Mouse (Mus musculus) midbrain, embryonic 12.5 days (tissue): ENCODE results near the gene Olfr497. TPM values are rescaled to one million over a fixed set of nuclear protein-coding genes. Genes with fewer than 3 reads are reported as not detected.

ENCODE experiments used
- ATAC-seq: fragments of 200-750 bp; cut with Nextera tagmentation; 2 replicates; pipeline ENCODE4 v1.8.0; 2017; ENCODE audit warnings: low read depth, moderate TSS enrichment, moderate library complexity; ENCODE audit not compliant: low FRiP score
- H3K27ac ChIP-seq: fragments of 300-500 bp; sonication (generic); replicated peaks from 2 replicates; pipeline ENCODE4 v1.5.1; 2016; ENCODE audit warnings: mild to moderate bottlenecking
- H3K27me3 ChIP-seq: fragments of 300-500 bp; sonication (generic); 2 replicates; pipeline ENCODE4 v1.6.1; 2016; ENCODE audit warnings: mild to moderate bottlenecking
- H3K36me3 ChIP-seq: fragments of 300-500 bp; sonication (generic); 2 replicates; pipeline ENCODE4 v1.6.1; 2016
- H3K4me1 ChIP-seq: fragments of 300-500 bp; sonication (generic); 2 replicates; pipeline ENCODE4 v1.6.1; 2016
- H3K4me2 ChIP-seq: fragments of 300-500 bp; sonication (generic); replicated peaks from 2 replicates; pipeline ENCODE4 v1.6.1; 2016; ENCODE audit warnings: mild to moderate bottlenecking, moderate library complexity
- H3K4me3 ChIP-seq: fragments of 300-500 bp; sonication (generic); 2 replicates; pipeline ENCODE4 v1.5.1; 2016; ENCODE audit warnings: mild to moderate bottlenecking
- H3K9ac ChIP-seq: fragments of 300-500 bp; sonication (generic); replicated peaks from 2 replicates; pipeline ENCODE4 v1.6.1; 2016; ENCODE audit warnings: mild to moderate bottlenecking, moderate library complexity
- H3K9me3 ChIP-seq: fragments of 300-500 bp; sonication (generic); 2 replicates; pipeline ENCODE4 v1.6.1; 2016; ENCODE audit warnings: mild to moderate bottlenecking
- WGBS: fragments of 180-500 bp; shearing (Covaris S2); methylation state at CpG from one replicate; pipeline ENCODE4 v1.1.7; 2016; 5-methylcytosine and 5-hydroxymethylcytosine counted together
- polyA plus RNA-seq: library from polyadenylated mRNA; unstranded; fragments of >200 nt; fragmentation: Nextera tagmentation; extraction: Ambion mirVana; gene quantifications from 2 replicates; pipeline ENCODE4 v1.2.1, GENCODE M21; 2016

The Olfr497 gene
- polyA plus RNA-seq = not detected in 2 replicates

GRCm38 (mm10) chr7:108420121-108420520 lies at the start of gene Olfr497:
Gene Olfr497, plus strand, starts transcription at chr7:108420421.
- Histone ChIP-seq H3K36me3 (no peaks in the 10 kb centered on the region), H3K4me2 (no peak within 1 kb of the TSS), H3K27me3 (no peaks in the 10 kb centered on the region), H3K27ac (no peak within 1 kb of the TSS), H3K4me3 (no peak within 1 kb of the TSS), H3K9ac (no peak within 1 kb of the TSS), H3K9me3 (no peaks in the 10 kb centered on the region), H3K4me1 (no peaks in the 10 kb centered on the region)
- no peak for ATAC-seq
- 87% methylated on average over 2 of the region's 2 CpGs for WGBS

GRCm38 (mm10) chr7:108392867-108393266 lies 27.4 kb upstream of the Olfr497 start, which contains the start of gene Olfr495:
Gene Olfr495, plus strand, starts transcription at chr7:108393167.
- Histone ChIP-seq H3K9me3 (no peaks in the 10 kb centered on the region), H3K9ac (no peak within 1 kb of the TSS), H3K36me3 (no peaks in the 10 kb centered on the region), H3K27ac (no peak within 1 kb of the TSS), H3K4me3 (no peak within 1 kb of the TSS), H3K4me2 (no peak within 1 kb of the TSS), H3K4me1 (no peaks in the 10 kb centered on the region), H3K27me3 (no peaks in the 10 kb centered on the region)
- whole genome bisulfite sequencing = 83% methylated on average over 1 of the region's 1 CpGs
- no peak for ATAC-seq

DNA sequence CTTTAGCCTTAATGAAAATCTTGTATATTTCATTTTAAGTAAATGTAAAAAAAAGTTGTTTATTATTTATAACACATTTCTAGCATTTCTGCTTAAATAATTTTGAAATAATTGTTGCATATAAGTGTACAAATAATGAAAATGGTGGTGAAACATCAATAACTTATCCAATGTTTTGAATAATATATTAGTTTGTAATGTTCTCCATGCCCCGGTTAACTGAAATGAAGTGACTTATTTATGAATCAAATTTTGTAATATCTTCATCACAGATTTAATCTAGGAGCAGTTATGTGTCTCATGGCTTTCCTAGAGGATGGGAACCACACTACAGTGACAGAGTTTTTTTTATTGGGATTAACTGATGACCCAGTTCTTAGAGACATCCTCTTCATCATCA lies 44.8 kb downstream of the Olfr497 start, which contains the start of gene Olfr498:
TSS of gene Olfr498 (plus strand) at position 301 of the 400 bp plus-strand sequence.
- no peak for ATAC-seq
- H3K4me3 ChIP-seq = no peak within 1 kb of the TSS
- WGBS = 87% methylated on average over 1 of the region's 1 CpGs
- H3K9ac ChIP-seq = no peak within 1 kb of the TSS
- no peaks in the 10 kb centered on the region for H3K9me3 ChIP-seq
- H3K27me3 ChIP-seq = no peaks in the 10 kb centered on the region
- no peak within 1 kb of the TSS for H3K27ac ChIP-seq
- no peaks in the 10 kb centered on the region for H3K36me3 ChIP-seq
- no peaks in the 10 kb centered on the region for H3K4me1 ChIP-seq
- H3K4me2 ChIP-seq = no peak within 1 kb of the TSS

Other genes with a start within 250 kb of the Olfr497 start
- gene Olfr486, start 247.7 kb upstream of the Olfr497 start, polyA plus RNA-seq = not detected in 2 replicates
- not detected in 2 replicates for gene Olfr487, start 205.8 kb upstream of the Olfr497 start, polyA plus RNA-seq
- gene Olfr488, start 162.1 kb upstream of the Olfr497 start, polyA plus RNA-seq = not detected in 2 replicates
- not detected in 2 replicates for gene Olfr490, start 131.5 kb upstream of the Olfr497 start, polyA plus RNA-seq
- not detected in 2 replicates for gene Olfr491, start 107.0 kb upstream of the Olfr497 start, polyA plus RNA-seq
- not detected in 2 replicates for gene Olfr492, start 96.7 kb upstream of the Olfr497 start, polyA plus RNA-seq
- not detected in 2 replicates for gene Olfr493, start 73.4 kb upstream of the Olfr497 start, polyA plus RNA-seq
- gene Olfr494, start 55.1 kb upstream of the Olfr497 start, polyA plus RNA-seq = not detected in 2 replicates
- not detected in 2 replicates for gene Olfr495, start 27.3 kb upstream of the Olfr497 start, polyA plus RNA-seq
- not detected in 2 replicates for gene Olfr498, start 44.9 kb downstream of the Olfr497 start, polyA plus RNA-seq
- gene Olfr502, start 104.6 kb downstream of the Olfr497 start, polyA plus RNA-seq = not detected in 2 replicates
- gene Olfr503, start 124.1 kb downstream of the Olfr497 start, polyA plus RNA-seq = not detected in 2 replicates
- not detected in 2 replicates for gene Olfr504, start 145.4 kb downstream of the Olfr497 start, polyA plus RNA-seq
- gene Olfr506, start 190.4 kb downstream of the Olfr497 start, polyA plus RNA-seq = not detected in 2 replicates
- gene Olfr507, start 201.4 kb downstream of the Olfr497 start, polyA plus RNA-seq = not detected in 2 replicates
- not detected in 2 replicates for gene Olfr508, start 209.6 kb downstream of the Olfr497 start, polyA plus RNA-seq
- not detected in 2 replicates for gene Olfr509, start 231.5 kb downstream of the Olfr497 start, polyA plus RNA-seq
- gene Olfr510, start 246.0 kb downstream of the Olfr497 start, polyA plus RNA-seq = not detected in 2 replicates